Mouse (Mus musculus): Measurements from ENCODE around the gene Myo10.

The Myo10 gene

DNA sequence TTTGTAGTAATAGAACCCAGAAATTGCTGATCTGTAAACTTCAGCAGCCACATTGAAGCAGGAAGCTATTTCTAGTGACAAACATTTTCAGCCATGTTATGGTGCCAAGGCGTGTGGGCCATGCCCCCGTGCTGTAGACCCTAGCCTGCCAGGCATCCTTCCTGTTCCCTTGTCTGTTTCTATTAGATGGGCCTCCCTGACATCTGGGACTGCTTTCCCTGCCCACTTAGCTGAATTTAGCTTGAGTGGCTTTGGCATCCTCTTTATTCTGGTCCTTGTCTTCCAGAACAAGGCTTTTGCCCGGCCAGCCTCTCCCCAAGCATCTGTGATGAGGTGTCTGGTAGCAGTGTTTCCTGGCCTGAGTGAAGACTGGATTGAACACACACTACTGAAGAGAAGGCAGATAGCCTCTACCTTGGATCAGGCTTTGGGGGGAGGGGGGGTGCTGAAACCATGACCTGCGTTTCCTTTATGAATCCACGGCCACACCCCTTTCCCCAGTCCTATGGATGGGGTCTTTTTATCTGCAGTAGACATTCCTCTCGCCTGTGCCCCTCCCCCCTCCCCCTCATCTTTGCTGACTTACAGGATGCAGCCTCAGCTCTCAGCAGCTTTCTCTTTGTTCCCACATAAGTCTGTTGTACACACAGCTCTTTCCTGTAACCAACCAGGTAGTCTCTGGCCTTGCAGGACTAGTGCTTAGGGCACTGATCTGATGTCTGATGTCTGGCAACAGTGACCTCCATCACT, 51.1 kb downstream of the Myo10 start:
- CTCF ChIA-PET = no interaction called here
- POLR2A ChIA-PET = interaction anchor here in 1 of 4 experiments (1.0 to 1.2 kb wide), 3 partner anchors 10 to 26 kb away, joined by 3 to 4 read pairs (median 3); no protein-coding TSS in a partner anchor

- POLR2A ChIA-PET = interaction anchor here in 1 of 4 experiments (1.2 kb wide), 1 partner anchor 10 kb away, joined by 3 read pairs; no protein-coding TSS in a partner anchor
These were observed 52.0 kb downstream of the Myo10 start for GRCm38 (mm10) chr15:25674099-25674931.

GRCm38 (mm10) chr15:25674932-25675250, 52.6 kb downstream of the Myo10 start:
- CTCF ChIA-PET = interaction anchor here in 1 of 4 experiments (1.6 kb wide), 1 partner anchor 43 kb away, joined by 4 read pairs; no protein-coding TSS in a partner anchor
- POLR2A ChIA-PET = interaction anchor here in 1 of 4 experiments (1.1 kb wide), 1 partner anchor 234 kb away, joined by 5 read pairs; no protein-coding TSS in a partner anchor

More at GRCm38 (mm10) chr15:25674099-25674931, 52.0 kb downstream of the Myo10 start:
- CTCF ChIA-PET = interaction anchor here in 1 of 4 experiments (0.5 kb wide), 1 partner anchor 233 kb away, joined by 3 read pairs; no protein-coding TSS in a partner anchor

GRCm38 (mm10) chr15:25675359-25675758, 53.0 kb downstream of the Myo10 start:
- CTCF ChIA-PET = interaction anchor here in 3 of 4 experiments (0.6 to 1.6 kb wide), 5 partner anchors 23 to 1348 kb away, joined by 3 to 7 read pairs (median 4); no protein-coding TSS in a partner anchor
- POLR2A ChIA-PET = interaction anchor here in 3 of 4 experiments (0.6 to 1.8 kb wide), 4 partner anchors 14 to 524 kb away, joined by 4 to 5 read pairs (median 4); no protein-coding TSS in a partner anchor

- ChIA-PET POLR2A (interaction anchor here in 3 of 4 experiments (0.6 to 1.8 kb wide), 6 partner anchors 14 to 523 kb away, joined by 4 to 5 read pairs (median 4); no protein-coding TSS in a partner anchor), CTCF (interaction anchor here in 3 of 4 experiments (0.6 to 1.6 kb wide), 7 partner anchors 22 to 1349 kb away, joined by 3 to 7 read pairs (median 4); no protein-coding TSS in a partner anchor)
These were observed 53.9 kb downstream of the Myo10 start for GRCm38 (mm10) chr15:25676056-25676785.

DNA sequence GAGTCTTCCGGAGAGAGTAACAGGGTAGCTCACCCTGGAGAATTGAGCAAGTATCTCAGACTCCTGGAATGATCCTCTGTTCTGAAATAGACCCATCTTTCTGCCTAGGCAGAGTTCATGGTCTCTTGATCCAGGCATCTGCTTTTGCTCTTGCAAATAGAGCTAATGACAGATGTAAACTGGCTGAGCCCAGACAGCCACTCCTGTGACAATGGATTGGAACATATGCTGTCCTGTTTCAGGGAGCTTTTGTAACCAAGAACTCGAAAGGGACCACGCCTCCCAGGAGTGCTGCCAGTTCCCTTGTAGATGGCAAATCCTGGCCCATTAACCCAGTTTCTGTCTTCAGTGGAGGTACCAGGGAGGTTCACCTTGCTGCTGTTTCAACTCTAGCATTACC, 56.8 kb downstream of the Myo10 start:
- CTCF ChIA-PET = interaction anchor here in 3 of 4 experiments (0.6 to 2.2 kb wide), 6 partner anchors 38 to 72 kb away, joined by 3 to 11 read pairs (median 3); partner anchors contain the start of gene Myo10 (in 1 of the 3)
- POLR2A ChIA-PET = interaction anchor here (0.5 to 2.7 kb wide), 24 partner anchors 9 to 1065 kb away, joined by 3 to 14 read pairs (median 4); partner anchors contain the start of gene Myo10 (in 1 of the 4)

GRCm38 (mm10) chr15:25679616-25680015, 57.3 kb downstream of the Myo10 start:
- CTCF ChIA-PET = interaction anchor here in 3 of 4 experiments (0.6 to 2.2 kb wide), 5 partner anchors 38 to 71 kb away, joined by 3 to 11 read pairs (median 3); partner anchors contain the start of gene Myo10 (in 1 of the 3)
- POLR2A ChIA-PET = interaction anchor here (0.5 to 2.7 kb wide), 18 partner anchors 8 to 595 kb away, joined by 3 to 14 read pairs (median 4); partner anchors contain the start of gene Myo10 (in 1 of the 4)

- ChIA-PET POLR2A (interaction anchor here in 3 of 4 experiments (0.6 to 2.7 kb wide), 7 partner anchors 10 to 93 kb away, joined by 3 to 14 read pairs (median 4); partner anchors contain the start of gene Myo10 (in 2 of the 3)), CTCF (interaction anchor here in 1 of 4 experiments (0.6 kb wide), 1 partner anchor 15 kb away, joined by 3 read pairs; no protein-coding TSS in a partner anchor)
These were observed 58.0 kb downstream of the Myo10 start for GRCm38 (mm10) chr15:25680269-25680818.

DNA sequence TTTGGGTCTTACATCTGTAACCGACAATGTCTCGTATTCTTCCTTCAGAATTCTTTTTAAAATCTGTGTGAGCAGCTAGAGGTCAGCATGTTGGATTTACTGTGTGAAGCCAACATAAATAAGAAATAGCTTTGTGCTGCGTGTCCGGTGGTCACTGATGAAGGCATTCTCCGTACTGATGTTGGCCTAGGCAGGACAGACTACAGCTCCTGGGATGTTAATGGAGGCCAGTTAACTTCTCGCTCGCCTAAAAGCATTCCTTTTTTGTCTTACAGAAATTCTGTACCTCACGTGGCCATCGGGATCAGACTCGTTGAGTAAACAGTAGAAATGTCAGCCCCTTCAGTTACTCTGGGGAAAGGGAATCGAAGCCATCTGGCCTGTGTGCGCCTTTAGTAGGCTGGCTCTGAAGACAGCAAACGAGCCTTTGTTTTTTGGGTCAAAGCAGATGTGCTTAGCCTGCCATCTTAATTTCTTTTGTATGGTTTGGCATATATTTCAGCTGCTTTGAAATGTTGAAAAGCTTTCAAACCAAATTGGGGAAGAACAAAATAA, 60.7 kb downstream of the Myo10 start:
- ChIA-PET POLR2A (interaction anchor here in 3 of 4 experiments (1.0 to 2.4 kb wide), 8 partner anchors 10 to 69 kb away, joined by 3 to 9 read pairs (median 4); partner anchors contain the start of gene Myo10 (in 3 of the 3)), CTCF (interaction anchor here in 1 of 4 experiments (0.5 kb wide), 1 partner anchor 241 kb away, joined by 7 read pairs; no protein-coding TSS in a partner anchor)

- CTCF ChIA-PET = no interaction called here
- POLR2A ChIA-PET = interaction anchor here in 3 of 4 experiments (0.7 to 2.4 kb wide), 5 partner anchors 9 to 143 kb away, joined by 3 to 9 read pairs (median 3); no protein-coding TSS in a partner anchor
These were observed 62.9 kb downstream of the Myo10 start for GRCm38 (mm10) chr15:25685186-25685585.

DNA sequence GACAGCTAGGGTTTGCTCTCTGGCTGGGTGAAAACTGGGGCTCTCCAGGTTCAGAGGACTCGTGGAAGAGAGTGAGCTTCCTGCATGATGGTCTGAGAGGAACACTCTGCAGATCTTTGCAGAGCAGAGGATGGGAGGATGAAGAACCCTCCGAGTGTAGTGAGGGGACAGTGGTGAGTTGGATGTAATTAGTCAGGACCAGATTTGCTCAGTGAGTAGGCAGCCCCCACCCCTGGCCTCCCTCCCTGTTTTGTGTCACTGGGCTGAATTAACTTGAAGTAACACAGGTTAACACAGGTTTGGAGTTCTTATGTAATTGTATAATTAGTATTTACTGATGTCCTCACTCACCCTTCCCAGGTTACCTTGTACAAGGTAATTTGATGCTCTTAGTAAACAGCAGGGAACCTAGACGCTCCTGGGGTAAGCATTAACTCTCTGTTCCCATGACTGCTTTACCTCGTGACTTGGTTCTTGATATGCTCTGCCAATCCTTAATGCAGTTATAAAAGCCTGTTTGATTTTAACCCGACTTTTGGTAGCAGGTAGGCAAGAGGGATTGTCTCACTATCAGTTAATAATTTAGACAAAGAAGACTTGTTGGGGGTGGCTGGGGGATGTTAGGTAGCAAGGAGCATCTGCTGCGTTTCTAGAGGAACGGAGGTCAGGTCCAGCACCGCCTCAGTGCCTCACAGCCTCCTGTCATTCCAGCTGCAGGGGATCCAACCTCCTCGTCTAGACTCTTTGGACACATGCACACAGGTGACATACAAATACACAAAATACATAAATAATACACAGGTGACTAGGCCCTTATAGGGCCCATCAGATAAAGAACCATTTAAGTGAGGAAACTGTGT, 66.3 kb downstream of the Myo10 start:
- CTCF ChIA-PET = no interaction called here
- POLR2A ChIA-PET = interaction anchor here in 2 of 4 experiments (0.5 to 3.4 kb wide), 4 partner anchors 9 to 79 kb away, joined by 3 to 8 read pairs (median 4); partner anchors contain the start of gene Myo10 (in 1 of the 2)

- ChIA-PET CTCF (interaction anchor here in 1 of 4 experiments (1.1 kb wide), 1 partner anchor 116 kb away, joined by 4 read pairs; no protein-coding TSS in a partner anchor), POLR2A (interaction anchor here in 2 of 4 experiments (0.9 to 3.4 kb wide), 6 partner anchors 10 to 67 kb away, joined by 3 to 8 read pairs (median 4); partner anchors contain the start of gene Myo10 (in 1 of the 2))
These were observed 67.2 kb downstream of the Myo10 start for GRCm38 (mm10) chr15:25689477-25689876.

- ChIA-PET CTCF (interaction anchor here in 2 of 4 experiments (0.6 to 1.1 kb wide), 3 partner anchors 89 to 249 kb away, joined by 3 to 4 read pairs (median 4); no protein-coding TSS in a partner anchor), POLR2A (interaction anchor here in 3 of 4 experiments (0.6 to 3.4 kb wide), 15 partner anchors 11 to 98 kb away, joined by 3 to 8 read pairs (median 3); partner anchors contain the start of gene Myo10 (in 2 of the 3))
These were observed 67.9 kb downstream of the Myo10 start for GRCm38 (mm10) chr15:25690066-25690745.

DNA sequence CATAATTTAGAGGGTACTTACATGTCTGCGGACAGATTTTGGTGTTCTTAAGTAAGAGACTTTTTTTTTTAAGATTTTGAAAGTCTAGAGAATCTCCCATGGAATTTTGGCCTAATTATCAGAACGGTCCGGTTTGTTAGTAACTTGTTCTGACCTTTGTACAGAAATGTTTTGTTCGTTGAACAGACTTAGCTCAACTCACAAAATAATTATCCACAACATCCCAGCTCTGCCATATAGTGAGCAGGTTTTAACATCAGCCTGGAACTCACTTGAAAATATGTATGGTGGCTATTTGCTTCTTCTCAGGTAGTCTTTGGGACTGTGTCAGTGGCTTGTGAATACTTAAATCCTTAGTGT, 68.4 kb downstream of the Myo10 start:
- POLR2A ChIA-PET = interaction anchor here in 3 of 4 experiments (0.6 to 3.4 kb wide), 11 partner anchors 11 to 83 kb away, joined by 3 to 8 read pairs (median 3); partner anchors contain the start of gene Myo10 (in 2 of the 3)
- CTCF ChIA-PET = interaction anchor here in 1 of 4 experiments (1.1 kb wide), 1 partner anchor 249 kb away, joined by 4 read pairs; no protein-coding TSS in a partner anchor

Measured in embryonic stem cell, embryonic (primary cell).